Mouse (Mus musculus) CH12.LX (cell line): ENCODE data around the gene Rerg. TPM values are rescaled to one million over a fixed set of nuclear protein-coding genes. Genes with fewer than 3 reads are reported as not detected.

Experiments
- DNase-seq: peaks from one replicate; pipeline ENCODE4 v3.0.0-alpha.2; 2013; ENCODE audit errors: extremely low read depth
- H3K27ac ChIP-seq: 2 replicates; pipeline ENCODE4 v1.5.1; 2012; ENCODE audit warnings: low read depth, mild to moderate bottlenecking, control low read depth, moderate library complexity; ENCODE audit not compliant: insufficient read depth
- H3K27me3 ChIP-seq: replicated peaks from 2 replicates; pipeline ENCODE3; 2012; ENCODE audit warnings: inconsistent platforms
- H3K36me3 ChIP-seq, 2 experiments: replicated peaks in 1 of 2; 2 replicates each; pipeline versions ENCODE3 to v1.6.1; 2012; ENCODE audit warnings: inconsistent platforms in 1 of 2, low read length in 1 of 2, mild to moderate bottlenecking in 1 of 2, mixed read lengths in 1 of 2, moderate library complexity in 1 of 2; ENCODE audit not compliant: control insufficient read depth in 1 of 2, insufficient read depth in 1 of 2
- H3K4me1 ChIP-seq, 2 experiments: 2 replicates each; pipeline ENCODE4 v1.6.1; 2012; ENCODE audit warnings: inconsistent platforms in 1 of 2, moderate library complexity in 1 of 2; ENCODE audit not compliant: insufficient read depth in 2 of 2, control insufficient read depth in 1 of 2
- H3K4me2 ChIP-seq: 2 replicates; pipeline ENCODE4 v1.6.1; 2012; ENCODE audit warnings: low read depth, mild to moderate bottlenecking, control low read depth; ENCODE audit not compliant: poor library complexity, insufficient read depth, severe bottlenecking
- H3K4me3 ChIP-seq, 3 experiments: fragments of 150-350 bp in 1 of 3; sonication (generic) in 1 of 3; replicated peaks in 1 of 3; 2 replicates each; pipeline versions ENCODE3 to v1.5.1; 2011 to 2012; ENCODE audit warnings: low read depth in 2 of 3, low read length in 2 of 3, mild to moderate bottlenecking in 2 of 3, moderate library complexity in 2 of 3, control low read depth in 1 of 3, improper control_type of control experiment in 1 of 3, inconsistent platforms in 1 of 3, mixed read lengths in 1 of 3; ENCODE audit not compliant: poor library complexity in 1 of 3
- H3K79me2 ChIP-seq: replicated peaks from 2 replicates; pipeline ENCODE4 v1.6.1; 2012; ENCODE audit warnings: mild to moderate bottlenecking, moderate library complexity; ENCODE audit not compliant: control insufficient read depth, poor library complexity, insufficient read depth, severe bottlenecking; ENCODE audit errors: extremely low read depth
- H3K9ac ChIP-seq: 2 replicates; pipeline ENCODE4 v1.6.1; 2012; ENCODE audit warnings: low read depth, mild to moderate bottlenecking, control low read depth, moderate library complexity; ENCODE audit not compliant: insufficient read depth
- H3K9me3 ChIP-seq: replicated peaks from 2 replicates; pipeline ENCODE3; 2012; ENCODE audit warnings: low read length, inconsistent platforms, mixed read lengths
- BHLHE40 ChIP-seq: IDR thresholded peaks from 2 replicates; pipeline ENCODE4 v1.6.1; 2011; ENCODE audit warnings: mild to moderate bottlenecking, low read depth, low read length, improper control_type of control experiment
- CTCF ChIP-seq, 2 experiments: IDR thresholded peaks in 1 of 2; conservative IDR thresholded peaks in 1 of 2; 2 replicates each; pipeline ENCODE4 v1.5.1; 2011 to 2012; ENCODE audit warnings: low read depth in 2 of 2, low read length in 2 of 2, improper control_type of control experiment in 1 of 2, inconsistent platforms in 1 of 2, mild to moderate bottlenecking in 1 of 2, moderate library complexity in 1 of 2
- E2F4 ChIP-seq: IDR thresholded peaks from 2 replicates; pipeline ENCODE4 v1.6.1; 2011; ENCODE audit warnings: low read depth, low read length, improper control_type of control experiment; ENCODE audit not compliant: insufficient replicate concordance
- ELF1 ChIP-seq: IDR thresholded peaks from 2 replicates; pipeline ENCODE4 v1.6.1; 2014; ENCODE audit warnings: low read depth, mild to moderate bottlenecking, inconsistent platforms, low read length, improper control_type of control experiment
- EP300 ChIP-seq: IDR thresholded peaks from 2 replicates; pipeline ENCODE4 v1.6.1; 2011; ENCODE audit warnings: low read length, improper control_type of control experiment
- MAFK ChIP-seq: IDR thresholded peaks from 2 replicates; pipeline ENCODE4 v1.6.1; 2011; ENCODE audit warnings: low read length, improper control_type of control experiment; ENCODE audit not compliant: insufficient replicate concordance
- MAX ChIP-seq: IDR thresholded peaks from 2 replicates; pipeline ENCODE4 v1.6.1; 2011; ENCODE audit warnings: low read length, improper control_type of control experiment
- MAZ ChIP-seq: IDR thresholded peaks from 2 replicates; pipeline ENCODE4 v1.6.1; 2012; ENCODE audit warnings: low read depth, mild to moderate bottlenecking, inconsistent platforms, low read length, improper control_type of control experiment, moderate library complexity
- RAD21 ChIP-seq: IDR thresholded peaks from 2 replicates; pipeline ENCODE4 v1.6.1; 2011; ENCODE audit warnings: low read depth, mild to moderate bottlenecking, low read length, improper control_type of control experiment, moderate library complexity
- SIN3A ChIP-seq: IDR thresholded peaks from 2 replicates; pipeline ENCODE4 v1.6.1; 2012; ENCODE audit warnings: low read length, improper control_type of control experiment, inconsistent platforms
- TCF12 ChIP-seq: IDR thresholded peaks from 2 replicates; pipeline ENCODE4 v1.6.1; 2014; ENCODE audit warnings: low read depth, mild to moderate bottlenecking, inconsistent platforms, low read length, improper control_type of control experiment
- UBTF ChIP-seq: IDR thresholded peaks from 2 replicates; pipeline ENCODE4 v1.6.1; 2012; ENCODE audit warnings: low read depth, mild to moderate bottlenecking, inconsistent platforms, low read length, improper control_type of control experiment, moderate library complexity
- USF1 ChIP-seq: IDR thresholded peaks from 2 replicates; pipeline ENCODE4 v1.6.1; 2014; ENCODE audit warnings: low read depth, mild to moderate bottlenecking, inconsistent platforms, low read length, improper control_type of control experiment
- USF2 ChIP-seq: conservative IDR thresholded peaks from 2 replicates; pipeline ENCODE4 v1.6.1; 2011; ENCODE audit warnings: low read depth, low read length, improper control_type of control experiment
- ZKSCAN1 ChIP-seq: IDR thresholded peaks from 2 replicates; pipeline ENCODE4 v1.6.1; 2012; ENCODE audit warnings: low read depth, inconsistent platforms, low read length, improper control_type of control experiment, borderline replicate concordance
- dilution Hi-C: fragments of 300-500 bp; cut with MboI; formaldehyde crosslinking; loops from 2 replicates; pipeline ENCODE4 v1.14.3; 2020; ENCODE audit warnings: low sequenced_read_pairs; ENCODE audit not compliant: extremely low pct_unique_long_range_greater_than_20kb, extremely low pct_ligation_motif_present
- in situ Hi-C: fragments of 300-500 bp; cut with MboI; formaldehyde crosslinking; loops from 3 replicates; pipeline ENCODE4 v1.14.3; 2019; ENCODE audit warnings: low sequenced_read_pairs, low pct_ligation_motif_present, low pct_unique_long_range_greater_than_20kb, mixed read lengths
- polyA plus RNA-seq: library from polyadenylated mRNA; unstranded; fragments of >175 nt; gene quantifications from 2 replicates; pipeline ENCODE4 v1.2.1, GENCODE M21; 2012; ENCODE audit warnings: low read depth; ENCODE audit not compliant: insufficient read length
- total RNA-seq, 2 experiments: library from RNA; depleted of rRNA; stranded (reverse); fragments of 300-350 nt in 1 of 2; fragments of >200 nt in 1 of 2; gene quantifications; 2 replicates each; pipeline ENCODE4 v1.2.3; 2012 to 2014

Rerg gene
- total and polyA plus RNA-seq, 3 experiments: not detected

DNA sequence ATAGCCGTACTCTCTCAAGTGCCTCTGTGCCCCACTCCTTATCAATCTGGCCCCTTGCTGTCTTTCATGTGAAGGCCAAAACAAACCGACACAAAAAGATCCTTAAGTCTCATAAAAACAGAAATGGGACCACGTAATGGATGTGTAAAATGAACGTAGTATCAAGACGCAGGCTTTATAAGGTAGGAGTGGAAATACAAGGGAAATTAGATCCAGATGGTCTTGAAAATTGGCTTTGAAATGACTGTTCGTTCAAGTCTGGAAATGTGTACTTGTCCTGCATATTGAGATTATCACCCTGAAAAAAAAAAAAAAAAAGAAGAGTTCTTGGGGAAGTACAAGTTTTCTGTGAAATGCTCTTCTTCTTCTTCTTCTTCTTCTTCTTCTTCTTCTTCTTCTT, 90.6 kb downstream of the Rerg start:
- Histone ChIP-seq H3K36me3 (no peaks in the 10 kb centered on the region), H3K27me3 (no peaks in the 10 kb centered on the region), H3K4me3 (no peak overlapping the region), H3K4me2 (no peak overlapping the region), H3K27ac (no peak overlapping the region), H3K4me1 (0 out of 4 replicates have a peak, but pooled peaks cover 0 to 2% of the 10 kb centered on the region in 2 experiments), H3K79me2 (no peaks in the 10 kb centered on the region), H3K9ac (no peak overlapping the region), H3K9me3 (no peaks in the 10 kb centered on the region)
- dilution Hi-C loops: no loop called here
- no peak for TF ChIP-seq TCF12
- no peak for TF ChIP-seq UBTF
- no peak for TF ChIP-seq USF1
- no peak for TF ChIP-seq E2F4
- no peak for TF ChIP-seq CTCF (conservative IDR thresholded peaks at IDR 0.05 in 1 of 2, IDR thresholded peaks at IDR 0.05 in 1 of 2; ENCODE audit: low read depth in 2 of 2, low read length in 2 of 2)
- no peak for TF ChIP-seq ZKSCAN1
- TF ChIP-seq RAD21: no peak
- TF ChIP-seq BHLHE40: no peak
- TF ChIP-seq ELF1: no peak
- no peak for TF ChIP-seq EP300
- TF ChIP-seq MAFK: no peak
- TF ChIP-seq MAZ: no peak
- no peak for TF ChIP-seq SIN3A
- TF ChIP-seq USF2: no peak
- in situ Hi-C loops: loop anchor here (25.0 kb wide), 1 partner anchor 108 kb away; no protein-coding TSS in a partner anchor
- no peak for DNase-seq

- Histone ChIP-seq H3K27ac (no peak overlapping the region), H3K9ac (no peak overlapping the region), H3K4me2 (no peak overlapping the region), H3K27me3 (no peaks in the 10 kb centered on the region), H3K4me1 (0 out of 4 replicates have a peak, but pooled peaks cover 0 to 2% of the 10 kb centered on the region in 2 experiments), H3K9me3 (no peaks in the 10 kb centered on the region), H3K36me3 (no peaks in the 10 kb centered on the region), H3K4me3 (no peak overlapping the region), H3K79me2 (no peaks in the 10 kb centered on the region)
- DNase-seq: no peak
- no peak for TF ChIP-seq UBTF
- TF ChIP-seq MAX: no peak
- dilution Hi-C loops: no loop called here
- in situ Hi-C loops: loop anchor here (25.0 kb wide), 1 partner anchor 111 kb away; no protein-coding TSS in a partner anchor
These were observed 93.6 kb downstream of the Rerg start for GRCm38 (mm10) chr6:137076731-137077130.
